Mouse (Mus musculus): ENCODE data around the gene Polr3f. TPM values are rescaled to one million over a fixed set of nuclear protein-coding genes. Genes with fewer than 3 reads are reported as not detected.

Polr3f gene
- total and polyA plus RNA-seq, 2 experiments from 2014 or later: 20.2 to 39.0 TPM

- Histone ChIP-seq H3K27ac (ENCODE audit: low read depth, low read length) (peak within 1 kb of the TSS; percentile 72), H3K4me3 (ENCODE audit: low read depth, low read length) (peak within 1 kb of the TSS; percentile 79), H3K36me3 (ENCODE audit: insufficient read depth) (peaks cover 3% of the 10 kb centered on the region; the same call in 1 of the 2 replicates), H3K9ac (peak within 1 kb of the TSS; percentile 59), H3K4me2 (ENCODE audit: low read depth) (peak within 1 kb of the TSS; percentile 70), H3K4me1 (ENCODE audit: insufficient read depth) (peaks cover 10% of the 10 kb centered on the region), H3K27me3 (ENCODE audit: insufficient read depth, low read length) (no peaks in the 10 kb centered on the region), H3K9me3 (ENCODE audit: low read length) (no peaks in the 10 kb centered on the region)
- DNase-seq (peak; percentile 96), ATAC-seq (peak; percentile 99)
- no peak for TF ChIP-seq CTCF (IDR thresholded peaks at IDR 0.05; ENCODE audit: low read depth)
- WGBS: under 1% methylated on average over 44 of the region's 44 CpGs
Measured at GRCm38 (mm10) chr2:144555820-144556552, 28.5 kb downstream of the Polr3f start, which contains the start of gene Sec23b. Sec23b (plus strand) TSS chr2:144556229.

- H3K4me2 ChIP-seq (ENCODE audit: low read depth): no peak overlapping the region
- no peak overlapping the region for H3K9ac ChIP-seq
- no peak for DNase-seq
- H3K36me3 ChIP-seq (ENCODE audit: insufficient read depth): peaks cover 54% of the 10 kb centered on the region
- H3K27ac ChIP-seq (ENCODE audit: low read depth, low read length): no peak overlapping the region
- ATAC-seq: no peak
- no peaks in the 10 kb centered on the region for H3K4me1 ChIP-seq (ENCODE audit: insufficient read depth)
- H3K9me3 ChIP-seq (ENCODE audit: low read length): no peaks in the 10 kb centered on the region
- no peaks in the 10 kb centered on the region for H3K27me3 ChIP-seq (ENCODE audit: insufficient read depth, low read length)
- TF ChIP-seq CTCF (IDR thresholded peaks at IDR 0.05; ENCODE audit: low read depth): peak; percentile 42
- WGBS: 86% methylated on average over 4 of the region's 4 CpGs
- no peak overlapping the region for H3K4me3 ChIP-seq (ENCODE audit: low read depth, low read length)
Measured at GRCm38 (mm10) chr2:144588723-144589122, 61.2 kb downstream of the Polr3f start.

Other genes with a start within 250 kb of the Polr3f start
- gene Ovol2, start 195.6 kb upstream of the Polr3f start, total RNA-seq (2014; rRNA removed): 0.23 TPM in 1 of 2 replicates, not detected in the other
- gene Ovol2, start 195.6 kb upstream of the Polr3f start, polyA plus RNA-seq (2015; fragmentation: Nextera tagmentation; extraction: Ambion mirVana): 0.18 and 0.23 TPM in 2 replicates
- 17.0 and 28.6 TPM in 2 replicates for gene Kat14, start 158.7 kb upstream of the Polr3f start, total RNA-seq (2014; rRNA removed)
- 15.4 and 20.4 TPM in 2 replicates for gene Kat14, start 158.7 kb upstream of the Polr3f start, polyA plus RNA-seq (2015; fragmentation: Nextera tagmentation; extraction: Ambion mirVana)
- not detected in 2 replicates for gene Pet117, start 158.7 kb upstream of the Polr3f start, total RNA-seq (2014; rRNA removed)
- gene Pet117, start 158.7 kb upstream of the Polr3f start, polyA plus RNA-seq (2015; fragmentation: Nextera tagmentation; extraction: Ambion mirVana): 0.84 and 2.3 TPM in 2 replicates
- gene Dzank1, start 304 bp upstream of the Polr3f start, total RNA-seq (2014; rRNA removed): 11.5 and 15.0 TPM in 2 replicates
- gene Dzank1, start 304 bp upstream of the Polr3f start, polyA plus RNA-seq (2015; fragmentation: Nextera tagmentation; extraction: Ambion mirVana): 6.6 and 9.2 TPM in 2 replicates
- 20.7 and 21.6 TPM in 2 replicates for gene Rbbp9, start 23.2 kb downstream of the Polr3f start, total RNA-seq (2014; rRNA removed)
- 30.3 and 38.0 TPM in 2 replicates for gene Rbbp9, start 23.2 kb downstream of the Polr3f start, polyA plus RNA-seq (2015; fragmentation: Nextera tagmentation; extraction: Ambion mirVana)
- gene Sec23b, start 28.5 kb downstream of the Polr3f start, total RNA-seq (2014; rRNA removed): 57.2 and 64.3 TPM in 2 replicates
- 50.8 and 56.7 TPM in 2 replicates for gene Sec23b, start 28.5 kb downstream of the Polr3f start, polyA plus RNA-seq (2015; fragmentation: Nextera tagmentation; extraction: Ambion mirVana)
- gene Smim26, start 66.3 kb downstream of the Polr3f start, total RNA-seq (2014; rRNA removed): 22.7 and 60.6 TPM in 2 replicates
- gene Smim26, start 66.3 kb downstream of the Polr3f start, polyA plus RNA-seq (2015; fragmentation: Nextera tagmentation; extraction: Ambion mirVana): 71.3 and 86.1 TPM in 2 replicates
- gene Dtd1, start 72.2 kb downstream of the Polr3f start, total RNA-seq (2014; rRNA removed): 87.4 and 98.2 TPM in 2 replicates
- 136 and 161 TPM in 2 replicates for gene Dtd1, start 72.2 kb downstream of the Polr3f start, polyA plus RNA-seq (2015; fragmentation: Nextera tagmentation; extraction: Ambion mirVana)